Mouse (Mus musculus) C2C12 (cell line): Measurements from ENCODE around the gene Ubxn6. TPM values are rescaled to one million over a fixed set of nuclear protein-coding genes. Genes with fewer than 3 reads are reported as not detected.

Source experiments
- H3K27me3 ChIP-seq: one replicate; pipeline ENCODE4 v1.6.1; 2011; ENCODE audit not compliant: control insufficient read depth, insufficient read depth, insufficient read length
- H3K36me3 ChIP-seq: one replicate; pipeline ENCODE4 v1.6.1; 2011; ENCODE audit not compliant: control insufficient read depth, insufficient read depth
- H3K4me3 ChIP-seq: one replicate; pipeline ENCODE4 v1.5.1; 2011; ENCODE audit warnings: mild to moderate bottlenecking, control low read depth; ENCODE audit not compliant: poor library complexity, insufficient read depth, severe bottlenecking
- H3K79me2 ChIP-seq: one replicate; pipeline ENCODE4 v1.6.1; 2011; ENCODE audit not compliant: control insufficient read depth, insufficient read depth
- H3K79me3 ChIP-seq: one replicate; pipeline ENCODE4 v1.6.1; 2011; ENCODE audit warnings: low read depth, control low read depth
- H3ac ChIP-seq: one replicate; pipeline ENCODE3; 2011; ENCODE audit warnings: low read depth; ENCODE audit not compliant: control insufficient read depth, insufficient read length
- CEBPB ChIP-seq: IDR thresholded peaks from one replicate; pipeline ENCODE4 v1.6.1; 2011; ENCODE audit warnings: low read depth, mild to moderate bottlenecking, control low read depth, moderate library complexity
- CTCF ChIP-seq: IDR thresholded peaks from one replicate; pipeline ENCODE4 v1.5.1; 2011; ENCODE audit not compliant: control insufficient read depth, insufficient read depth, insufficient read length
- FOSL1 ChIP-seq: IDR thresholded peaks from one replicate; pipeline ENCODE4 v1.8.0; 2011; ENCODE audit warnings: mild to moderate bottlenecking, low read length; ENCODE audit not compliant: poor library complexity, insufficient read depth, severe bottlenecking
- MAX ChIP-seq: IDR thresholded peaks from one replicate; pipeline ENCODE4 v1.6.1; 2011; ENCODE audit warnings: mild to moderate bottlenecking, control low read depth
- MYOD1 ChIP-seq: IDR thresholded peaks from one replicate; pipeline ENCODE4 v1.6.1; 2011; ENCODE audit warnings: low read depth; ENCODE audit not compliant: control insufficient read depth, insufficient read length
- MYOG ChIP-seq: IDR thresholded peaks from one replicate; pipeline ENCODE4 v1.6.1; 2011; ENCODE audit not compliant: control insufficient read depth, insufficient read length; ENCODE audit errors: extremely low read depth
- USF1 ChIP-seq: IDR thresholded peaks from one replicate; pipeline ENCODE4 v1.6.1; 2011; ENCODE audit warnings: low read depth, mild to moderate bottlenecking, control low read depth, moderate library complexity
- polyA plus RNA-seq: library from polyadenylated mRNA; unstranded; fragments of >200 nt; fragmentation: generic; extraction: Trizol; gene quantifications from one replicate; pipeline ENCODE4 v1.2.1, GENCODE M21; 2012; ENCODE audit warnings: missing spikeins

Ubxn6 gene
- polyA plus RNA-seq, 1 experiment, result 40.4 TPM

GRCm38 (mm10) chr17:56017848-56018247, 57.0 kb downstream of the Ubxn6 start:
- Histone ChIP-seq H3K79me2 (peaks cover 34% of the 10 kb centered on the region), H3K27me3 (no peaks in the 10 kb centered on the region), H3ac (no peak overlapping the region), H3K4me3 (no peak overlapping the region), H3K36me3 (peaks cover 62% of the 10 kb centered on the region), H3K79me3 (peaks cover 17% of the 10 kb centered on the region)
- TF ChIP-seq CTCF, result no peak
- TF ChIP-seq CEBPB, result no peak
- no peak for TF ChIP-seq USF1
- no peak for TF ChIP-seq MAX
- no peak for TF ChIP-seq MYOG
- TF ChIP-seq MYOD1, result no peak
- no peak for TF ChIP-seq FOSL1

Other genes starting within 250 kb of the Ubxn6 start
- 0.92 TPM for gene Zfp119a, start 196.1 kb downstream of the Ubxn6 start, polyA plus RNA-seq
- gene Zfp959, start 182.9 kb downstream of the Ubxn6 start, polyA plus RNA-seq, result 1.5 TPM
- gene Zfp119b, start 125.5 kb downstream of the Ubxn6 start, polyA plus RNA-seq, result 0.68 TPM
- not detected for gene Ebi3, start 122.4 kb downstream of the Ubxn6 start, polyA plus RNA-seq
- 15.1 TPM for gene Yju2, start 115.9 kb downstream of the Ubxn6 start, polyA plus RNA-seq
- not detected for gene Shd, start 104.6 kb downstream of the Ubxn6 start, polyA plus RNA-seq
- 1.2 TPM for gene Fsd1, start 88.5 kb downstream of the Ubxn6 start, polyA plus RNA-seq
- 0.48 TPM for gene Stap2, start 69.4 kb downstream of the Ubxn6 start, polyA plus RNA-seq
- gene Mpnd, start 69.3 kb downstream of the Ubxn6 start, polyA plus RNA-seq, result 55.4 TPM
- gene Sh3gl1, start 38.4 kb downstream of the Ubxn6 start, polyA plus RNA-seq, result 83.9 TPM
- gene Chaf1a, start 34.6 kb downstream of the Ubxn6 start, polyA plus RNA-seq, result 39.9 TPM
- gene Hdgfl2, start 4.6 kb upstream of the Ubxn6 start, polyA plus RNA-seq, result 64.5 TPM
- 3.2 TPM for gene Plin4, start 34.8 kb upstream of the Ubxn6 start, polyA plus RNA-seq
- 0.08 TPM for gene Plin5, start 42.6 kb upstream of the Ubxn6 start, polyA plus RNA-seq
- 0.02 TPM for gene Lrg1, start 47.0 kb upstream of the Ubxn6 start, polyA plus RNA-seq
- gene Sema6b, start 65.3 kb upstream of the Ubxn6 start, polyA plus RNA-seq, result 0.81 TPM
- gene Tnfaip8l1, start 87.4 kb upstream of the Ubxn6 start, polyA plus RNA-seq, result 2.3 TPM
- gene Mydgf, start 108.9 kb upstream of the Ubxn6 start, polyA plus RNA-seq, result 106 TPM
- 51.8 TPM for gene Dpp9, start 143.9 kb upstream of the Ubxn6 start, polyA plus RNA-seq
- gene Fem1a, start 181.8 kb upstream of the Ubxn6 start, polyA plus RNA-seq, result 18.1 TPM
- gene Ticam1, start 201.8 kb upstream of the Ubxn6 start, polyA plus RNA-seq, result 5.8 TPM
- gene Plin3, start 217.8 kb upstream of the Ubxn6 start, polyA plus RNA-seq, result 27.5 TPM
- not detected for gene Arrdc5, start 225.3 kb upstream of the Ubxn6 start, polyA plus RNA-seq
- 93.0 TPM for gene Uhrf1, start 228.3 kb upstream of the Ubxn6 start, polyA plus RNA-seq